Mouse (Mus musculus) MN1 (cell line): ENCODE measurements around the gene Hmg20b.

Experiments used
- DNase-seq: peaks from one replicate; pipeline ENCODE4 v3.0.0-alpha.2; 2016; ENCODE audit warnings: low spot score

The Hmg20b gene

DNA sequence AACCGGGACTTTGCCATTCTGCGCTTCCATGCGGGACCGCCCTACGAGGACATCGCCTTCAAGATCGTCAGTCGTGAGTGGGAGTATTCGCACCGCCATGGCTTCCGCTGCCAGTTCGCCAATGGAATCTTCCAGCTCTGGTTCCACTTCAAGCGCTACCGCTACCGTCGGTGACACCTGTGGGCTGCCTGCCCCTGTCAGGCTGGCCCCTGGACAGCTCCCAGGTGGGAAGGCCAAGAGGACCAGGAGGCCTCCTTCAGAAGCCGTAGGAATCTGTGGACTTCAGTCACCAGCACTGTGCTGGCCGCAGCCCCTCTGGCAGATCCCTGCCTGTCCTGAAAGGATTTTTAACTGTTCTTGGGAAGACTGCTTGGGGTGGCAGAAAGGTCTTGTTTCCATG is 24.5 kb downstream of the Hmg20b start:
- no peak for DNase-seq

- no peak for DNase-seq
Observed at GRCm38 (mm10) chr10:81325176-81325575, 25.1 kb downstream of the Hmg20b start.

DNA sequence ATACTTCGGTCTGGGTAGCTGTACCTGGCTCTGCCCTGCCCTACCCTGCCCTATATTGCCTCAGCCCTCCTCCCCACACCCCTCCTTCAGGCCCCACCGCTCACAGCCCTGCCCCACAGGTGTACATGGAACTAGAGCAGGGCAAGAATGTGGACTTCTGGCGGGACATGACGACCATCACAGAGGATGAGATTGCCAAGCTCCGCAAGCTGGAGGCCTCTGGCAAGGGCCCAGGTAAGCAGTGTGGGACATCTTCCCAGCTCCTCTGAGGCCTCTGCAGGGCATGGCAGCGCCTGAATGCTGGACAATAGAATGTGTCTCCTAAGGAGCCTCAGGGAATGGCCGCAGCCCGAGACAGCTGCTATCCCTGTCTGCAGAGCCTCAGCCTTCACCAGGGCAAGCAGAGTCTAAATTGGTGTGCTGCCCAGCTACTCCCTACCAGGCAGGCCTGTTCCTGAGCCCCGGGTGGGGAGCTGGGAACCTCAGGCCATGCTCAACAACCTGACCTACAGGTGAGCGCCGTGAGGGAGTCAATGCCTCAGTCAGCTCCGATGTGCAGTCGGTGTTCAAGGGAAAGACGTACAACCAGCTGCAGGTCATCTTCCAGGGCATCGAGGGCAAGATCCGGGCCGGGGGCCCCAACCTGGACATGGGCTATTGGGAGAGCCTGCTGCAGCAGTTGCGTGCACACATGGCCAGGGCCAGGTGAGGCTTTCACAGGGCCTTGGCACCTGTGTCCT is 26.3 kb downstream of the Hmg20b start:
- peak; percentile 43 for DNase-seq

DNA sequence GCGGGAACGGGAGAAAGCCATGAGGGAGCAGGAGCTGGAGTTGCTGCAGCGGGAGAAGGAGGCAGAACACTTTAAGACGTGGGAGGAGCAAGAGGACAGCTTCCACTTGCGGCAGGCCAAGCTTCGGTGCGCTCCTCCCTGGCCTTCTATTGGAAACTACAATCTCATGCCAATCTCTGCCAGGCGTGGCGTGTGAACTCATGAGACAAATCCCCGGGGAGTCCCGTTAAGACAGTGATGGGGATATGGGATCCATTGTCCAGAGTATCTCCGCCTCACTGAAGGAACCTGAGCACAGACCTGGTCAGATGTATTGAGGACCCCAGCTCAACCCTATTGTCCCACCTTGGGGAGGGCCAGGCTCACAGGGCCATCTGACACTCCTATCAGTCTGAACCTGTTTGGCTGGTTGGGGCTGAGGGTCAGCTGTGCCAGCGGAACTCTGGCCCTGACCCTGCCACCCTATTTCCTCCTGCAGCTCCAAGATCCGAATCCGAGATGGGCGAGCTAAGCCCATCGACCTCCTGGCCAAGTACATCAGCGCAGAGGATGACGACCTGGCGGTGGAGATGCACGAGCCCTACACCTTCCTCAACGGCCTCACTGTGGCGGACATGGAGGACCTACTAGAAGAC is 27.0 kb downstream of the Hmg20b start:
- DNase-seq = peak; percentile 86

- peak; percentile 63 for DNase-seq
Observed at GRCm38 (mm10) chr10:81322444-81322843, 27.8 kb downstream of the Hmg20b start.

- peak; percentile 82 for DNase-seq
Observed at GRCm38 (mm10) chr10:81321436-81321835, 28.8 kb downstream of the Hmg20b start.

GRCm38 (mm10) chr10:81320550-81321347 is 29.5 kb downstream of the Hmg20b start, which contains the start of gene Cactin:
TSS of gene Cactin (plus strand) at chr10:81321103.
- peak; percentile 100 for DNase-seq

DNA sequence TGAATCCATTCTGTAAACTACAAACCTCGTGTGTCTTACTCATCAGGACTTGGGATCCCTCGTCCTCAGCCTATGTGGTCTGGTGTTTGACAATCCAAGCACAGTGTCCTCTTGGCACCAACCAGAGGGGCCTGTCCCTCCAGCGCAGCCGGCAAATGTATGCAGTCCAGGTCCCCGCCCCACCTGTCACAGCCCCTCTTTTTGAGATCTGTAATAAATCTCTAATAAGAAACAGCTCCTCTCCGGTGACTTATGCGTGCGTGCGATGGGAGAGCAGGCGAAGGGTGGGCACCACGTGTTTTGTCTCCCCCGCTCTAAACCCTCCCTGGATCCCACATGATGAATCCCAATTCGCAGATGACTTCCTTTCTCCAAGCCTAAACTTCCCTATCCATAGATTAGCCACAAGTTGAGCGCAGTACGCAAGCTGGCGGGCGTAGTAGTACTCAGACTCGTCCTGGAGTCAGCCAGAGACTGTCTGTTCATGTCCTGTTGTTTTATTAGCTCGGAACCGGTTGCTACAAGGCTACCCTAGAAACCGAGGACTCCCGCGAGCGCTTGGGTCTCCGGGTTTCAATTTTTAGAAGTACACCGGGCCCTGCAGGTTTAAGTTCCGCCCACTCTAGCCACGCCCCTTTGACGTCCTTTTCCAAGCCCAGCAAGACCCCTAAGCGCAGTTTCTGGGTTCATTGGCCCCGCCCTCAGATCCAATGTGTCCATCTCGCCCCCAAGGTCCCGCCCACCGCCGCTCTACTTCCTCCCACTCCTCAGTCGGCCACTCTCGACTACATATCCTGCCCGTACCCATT is 30.3 kb downstream of the Hmg20b start:
- peak; percentile 98 for DNase-seq

- peak; percentile 67 for DNase-seq
Observed at GRCm38 (mm10) chr10:81319330-81319699, 31.0 kb downstream of the Hmg20b start.

GRCm38 (mm10) chr10:81318589-81319329 is 31.5 kb downstream of the Hmg20b start:
- DNase-seq = peak; percentile 75

DNA sequence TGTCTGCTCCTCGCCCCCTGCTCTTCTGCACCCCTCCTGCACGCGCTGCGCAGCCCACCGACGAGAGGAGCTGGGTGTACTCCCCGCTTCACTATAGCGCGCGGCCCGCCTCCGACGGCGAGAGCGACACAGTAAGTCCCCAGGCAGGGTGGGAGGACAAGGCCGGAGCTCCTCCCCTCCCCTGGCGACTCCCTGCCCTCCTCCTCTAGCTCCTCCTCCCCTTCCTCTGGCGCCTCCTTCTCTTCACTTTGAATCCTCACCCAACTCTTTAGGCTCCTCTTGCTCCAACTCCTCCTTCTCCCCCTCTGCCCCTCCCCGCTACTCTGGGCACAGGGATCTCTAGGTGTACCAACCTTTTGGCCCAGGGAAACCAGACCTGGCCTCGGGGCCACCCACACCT is 33.0 kb downstream of the Hmg20b start:
- DNase-seq = no peak

- DNase-seq = peak; percentile 56
Observed at GRCm38 (mm10) chr10:81316338-81317060, 33.8 kb downstream of the Hmg20b start.

GRCm38 (mm10) chr10:81315587-81315986 is 34.7 kb downstream of the Hmg20b start:
- DNase-seq = no peak

DNA sequence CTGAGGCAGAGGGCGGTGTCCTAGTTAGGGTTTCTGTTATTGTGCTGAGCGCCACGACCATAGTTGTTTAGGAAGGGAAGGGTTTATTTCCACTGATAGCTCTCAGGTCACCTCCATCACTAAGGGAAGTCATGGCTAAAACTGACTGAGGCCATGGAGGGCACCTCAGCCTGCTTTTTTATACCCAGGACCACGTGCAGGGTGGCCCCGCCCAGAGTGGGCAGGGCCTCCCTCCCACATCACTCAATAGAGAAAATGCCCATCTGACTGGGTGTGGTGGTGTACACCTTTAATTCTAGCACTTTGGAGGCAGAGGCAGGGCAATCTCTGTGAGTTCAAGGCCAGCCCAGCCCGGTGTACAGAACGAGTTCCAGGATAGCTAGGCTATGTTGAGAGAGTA is 36.1 kb downstream of the Hmg20b start:
- DNase-seq = no peak

DNA sequence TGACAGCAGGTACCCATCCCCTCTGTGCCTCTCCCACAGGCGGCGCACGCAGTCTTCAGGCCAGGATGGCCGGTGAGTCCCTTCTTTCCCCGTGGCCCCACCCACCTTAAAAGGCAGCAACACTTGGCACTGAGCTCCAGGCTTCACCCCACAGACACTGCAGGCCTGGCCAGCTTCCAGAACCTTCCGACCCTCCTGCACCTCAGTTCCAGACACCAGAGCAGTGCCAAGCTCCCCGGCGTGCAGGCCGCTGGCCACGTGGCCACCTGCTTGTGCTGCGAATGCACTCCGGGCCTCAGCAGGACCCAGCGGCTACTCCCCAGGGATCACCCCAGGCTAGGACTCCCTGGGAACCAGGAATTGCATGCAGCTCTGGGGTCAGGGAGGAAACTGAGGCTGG is 36.7 kb downstream of the Hmg20b start:
- DNase-seq = peak; percentile 76

DNA sequence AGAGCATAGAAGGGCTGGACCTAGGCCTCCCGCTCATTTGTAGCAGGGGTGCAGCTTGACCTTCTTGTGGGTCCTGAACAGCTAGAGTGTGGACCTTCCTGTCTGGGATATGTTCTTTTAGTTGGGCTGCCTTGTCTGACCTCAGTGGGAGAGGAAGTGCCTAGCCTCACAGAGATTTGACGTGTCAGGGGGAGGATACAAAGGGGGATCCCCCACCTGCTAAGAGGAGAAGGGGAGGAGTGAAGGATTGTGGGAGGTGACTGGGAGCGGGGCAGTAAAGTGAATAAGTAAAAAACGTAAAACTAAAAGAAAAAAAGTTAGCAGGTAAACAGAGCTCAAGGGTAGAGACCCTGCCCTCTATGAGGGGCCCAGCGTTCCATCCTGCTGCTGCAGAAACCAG is 40.7 kb downstream of the Hmg20b start:
- no peak for DNase-seq

DNA sequence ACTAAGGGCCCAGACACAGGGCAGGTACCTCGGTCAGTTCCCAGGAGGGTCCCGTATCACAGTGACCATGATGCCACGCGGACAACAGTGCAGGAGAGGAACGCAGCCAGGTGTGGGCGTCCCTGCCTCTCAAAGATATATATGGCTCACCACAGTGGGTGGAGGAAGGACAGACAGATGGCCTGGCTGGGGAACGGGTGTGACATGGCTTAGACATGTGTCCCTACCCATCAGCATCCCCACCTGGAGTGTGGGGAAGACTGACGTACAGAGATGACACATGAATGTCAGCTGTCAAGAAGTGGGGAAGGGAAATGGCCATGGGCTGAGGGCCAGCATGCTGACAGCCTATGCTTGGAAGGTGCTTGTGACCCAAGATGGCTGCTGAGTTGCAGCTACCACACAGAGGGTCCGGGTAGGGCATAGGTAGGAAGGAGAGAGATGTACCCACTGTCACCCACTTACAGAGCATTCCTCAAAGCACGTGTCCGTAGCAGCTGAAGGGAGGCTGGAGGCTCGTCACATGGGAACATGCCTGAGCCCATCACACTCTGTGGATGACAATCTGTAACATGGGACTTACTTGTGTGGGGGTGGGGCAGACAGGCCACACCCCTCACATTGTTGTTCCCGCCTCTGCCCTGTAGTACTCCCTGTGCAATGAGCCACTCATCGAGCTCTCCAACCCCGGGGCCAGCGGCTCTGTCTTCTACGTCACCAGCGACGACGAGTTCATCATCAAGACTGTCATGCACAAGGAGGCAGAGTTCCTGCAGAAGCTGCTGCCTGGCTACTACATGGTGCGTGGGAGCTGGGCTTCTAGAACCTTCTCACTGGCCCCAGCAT is 43.2 kb downstream of the Hmg20b start:
- DNase-seq = no peak

GRCm38 (mm10) chr10:81306173-81306668 is 44.1 kb downstream of the Hmg20b start:
- no peak for DNase-seq

- no peak for DNase-seq
Observed at GRCm38 (mm10) chr10:81305663-81306062, 44.6 kb downstream of the Hmg20b start.
